Mouse (Mus musculus) kidney, postnatal 4 days (tissue): ENCODE measurements around the gene Rara.
A peak's percentile ranks its signal among the peaks of the same experiment; 100 is the strongest.

Experiments
- DNase-seq, 2 experiments: peaks; one replicate each; pipeline ENCODE4 v3.0.0; 2021; ENCODE audit warnings: mixed read lengths in 2 of 2

Rara gene

GRCm38 (mm10) chr11:98938701-98939083 lies 11.1 kb downstream of the Rara start:
- peak in 1 of 2 experiments; percentile 15 for DNase-seq

- DNase-seq, result peak in 1 of 2 experiments; percentile 27
Observed at GRCm38 (mm10) chr11:98939084-98939952, 11.7 kb downstream of the Rara start.

GRCm38 (mm10) chr11:98939953-98940641 lies 12.5 kb downstream of the Rara start:
- DNase-seq, result peak; percentile 42 to 43

GRCm38 (mm10) chr11:98940776-98941175 lies 13.2 kb downstream of the Rara start:
- DNase-seq, result peak; percentile 21 to 35

GRCm38 (mm10) chr11:98941341-98941825 lies 13.8 kb downstream of the Rara start:
- peak; percentile 78 to 84 for DNase-seq

GRCm38 (mm10) chr11:98941826-98942550 lies 14.4 kb downstream of the Rara start:
- peak; percentile 84 to 91 for DNase-seq

- no peak for DNase-seq
Observed at GRCm38 (mm10) chr11:98942555-98942922, 14.9 kb downstream of the Rara start.

DNA sequence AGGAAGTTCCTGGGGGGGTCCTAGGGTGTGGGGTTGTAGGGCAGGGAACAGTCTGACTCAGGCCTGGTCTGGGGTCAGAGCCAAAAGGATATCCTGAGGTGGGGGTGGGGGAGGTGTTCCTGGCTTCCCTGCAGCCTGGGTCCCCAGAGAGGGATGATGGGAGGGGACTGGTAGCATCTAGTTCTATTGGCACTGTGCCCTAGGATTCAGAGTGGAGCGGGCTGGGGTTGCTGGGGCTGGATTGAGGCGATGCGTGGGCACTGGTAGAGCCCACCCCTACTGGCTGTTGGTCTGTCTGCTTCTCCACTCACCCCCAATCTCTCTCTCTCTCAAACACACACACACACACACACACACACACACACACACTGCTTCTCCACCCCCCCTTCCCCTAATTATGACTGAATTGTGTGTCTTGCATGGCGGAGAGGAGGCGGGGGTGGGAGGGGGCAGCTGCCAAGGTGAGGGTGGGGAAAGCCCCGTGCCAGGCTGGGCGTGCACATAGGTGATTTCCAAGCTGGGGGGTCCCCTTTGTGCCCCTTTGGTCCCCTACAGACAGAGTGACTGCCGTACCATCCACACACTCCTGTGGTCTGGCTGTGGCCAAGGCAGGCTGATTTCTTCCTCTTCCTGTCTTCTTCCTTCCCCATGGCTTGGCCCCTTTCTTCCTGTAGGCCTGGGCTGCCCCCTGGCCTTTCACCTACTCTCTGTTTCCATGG lies 15.5 kb downstream of the Rara start:
- DNase-seq, result peak; percentile 64 to 77

DNA sequence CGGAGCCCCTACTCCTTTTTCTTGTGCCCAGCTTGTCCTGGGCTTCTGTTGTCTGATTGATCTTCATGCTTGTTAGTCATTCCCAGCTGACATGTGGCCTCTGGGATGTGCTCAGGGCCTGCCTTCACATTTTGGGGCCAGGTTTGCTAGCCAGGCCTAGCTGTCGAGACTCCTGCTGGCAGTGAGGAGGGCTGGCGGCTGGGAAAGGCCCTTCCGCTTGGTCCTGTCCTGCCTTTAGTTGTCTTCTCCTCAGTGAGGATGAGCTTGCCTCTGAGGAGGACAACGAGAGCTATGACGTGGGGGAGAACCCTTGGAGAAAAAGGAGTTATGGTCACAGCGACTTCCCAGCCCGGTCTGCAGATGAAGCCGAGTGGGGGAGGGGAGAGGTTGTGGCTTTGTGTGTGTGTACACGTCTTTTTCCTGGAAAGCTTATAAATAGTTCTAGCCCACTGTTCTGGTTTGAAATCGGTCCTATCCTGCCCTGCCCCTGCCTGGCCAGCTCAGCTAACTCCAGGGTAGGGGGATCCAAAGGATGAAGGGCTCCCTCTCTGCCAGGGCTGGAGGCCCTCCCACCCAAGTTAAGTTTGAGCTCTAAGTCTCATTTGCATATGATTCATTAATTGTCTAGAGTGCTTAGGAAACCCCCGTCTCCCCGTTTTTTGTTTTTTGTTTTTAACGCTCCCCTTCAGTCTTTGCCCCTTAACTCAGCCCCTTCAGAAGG lies 16.3 kb downstream of the Rara start:
- DNase-seq, result peak; percentile 68 to 78

DNA sequence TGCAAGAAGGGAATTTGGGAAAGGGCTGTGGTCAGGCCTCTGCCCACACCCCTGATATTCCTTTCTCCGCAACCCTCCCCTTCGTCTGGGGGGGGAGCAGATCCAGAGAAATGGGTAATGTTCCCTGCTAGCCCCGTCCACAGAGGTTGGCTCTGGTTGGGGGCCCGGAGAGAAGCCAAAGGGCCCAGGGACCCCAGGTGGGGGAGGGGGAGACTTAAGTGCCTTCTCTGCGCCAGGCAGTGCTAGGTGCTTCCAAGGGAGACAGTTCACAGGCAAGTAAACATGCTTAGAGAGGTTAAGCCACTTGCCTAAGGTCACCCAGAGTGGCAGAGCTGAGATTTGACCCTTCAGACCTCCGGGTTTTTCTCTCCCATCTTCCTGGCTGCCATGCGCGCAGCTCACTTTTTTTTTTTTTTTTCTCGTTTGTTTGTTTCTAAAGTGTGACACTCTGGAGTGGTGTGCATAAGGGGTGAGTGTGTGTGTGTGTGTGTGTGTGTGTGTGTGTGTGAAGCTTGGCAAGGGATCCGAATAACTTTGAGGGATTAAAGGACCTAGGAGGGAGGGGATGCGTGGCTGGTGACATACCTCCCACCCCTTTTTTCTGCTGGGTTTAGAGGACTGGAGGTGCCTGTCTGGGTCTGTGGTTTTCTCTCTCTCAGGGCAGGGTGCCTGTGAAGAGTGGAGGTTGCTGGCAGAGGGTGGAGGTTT lies 17.4 kb downstream of the Rara start:
- DNase-seq, result peak in 1 of 2 experiments; percentile 16

GRCm38 (mm10) chr11:98945605-98945977 lies 18.0 kb downstream of the Rara start:
- DNase-seq, result peak; percentile 71 to 77

GRCm38 (mm10) chr11:98947969-98948569 lies 20.5 kb downstream of the Rara start:
- DNase-seq, result no peak

- DNase-seq, result no peak
Observed at GRCm38 (mm10) chr11:98949242-98949957, 21.8 kb downstream of the Rara start.

DNA sequence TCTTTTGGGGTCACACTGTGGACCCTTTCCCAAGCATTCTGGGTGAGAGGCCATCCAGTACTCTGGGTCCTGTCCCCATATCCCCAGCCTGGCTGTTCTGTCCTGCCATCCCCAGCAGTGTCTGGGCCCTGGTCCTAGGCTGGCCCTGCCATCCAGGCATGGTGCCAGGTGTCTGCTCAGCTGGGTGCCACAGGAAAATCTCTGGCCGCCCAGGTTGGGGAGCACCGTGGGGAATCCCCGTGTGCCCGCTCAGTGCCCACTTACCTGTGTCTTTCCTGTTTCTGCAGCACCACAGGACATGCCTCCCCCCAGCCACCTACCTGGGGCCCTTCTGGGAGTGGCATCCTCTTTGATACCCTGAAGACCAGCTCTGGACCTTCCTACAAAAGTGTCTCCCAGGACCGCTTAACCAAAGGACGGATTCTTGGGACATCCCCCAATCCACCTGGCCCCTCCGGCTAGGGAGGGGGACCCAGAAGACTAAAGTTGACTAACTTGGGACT lies 22.4 kb downstream of the Rara start:
- DNase-seq, result peak in 1 of 2 experiments; percentile 54

- peak in 1 of 2 experiments; percentile 22 for DNase-seq
Observed at GRCm38 (mm10) chr11:98950484-98950883, 22.9 kb downstream of the Rara start.

GRCm38 (mm10) chr11:98951026-98951906 lies 23.6 kb downstream of the Rara start:
- peak; percentile 86 to 92 for DNase-seq

DNA sequence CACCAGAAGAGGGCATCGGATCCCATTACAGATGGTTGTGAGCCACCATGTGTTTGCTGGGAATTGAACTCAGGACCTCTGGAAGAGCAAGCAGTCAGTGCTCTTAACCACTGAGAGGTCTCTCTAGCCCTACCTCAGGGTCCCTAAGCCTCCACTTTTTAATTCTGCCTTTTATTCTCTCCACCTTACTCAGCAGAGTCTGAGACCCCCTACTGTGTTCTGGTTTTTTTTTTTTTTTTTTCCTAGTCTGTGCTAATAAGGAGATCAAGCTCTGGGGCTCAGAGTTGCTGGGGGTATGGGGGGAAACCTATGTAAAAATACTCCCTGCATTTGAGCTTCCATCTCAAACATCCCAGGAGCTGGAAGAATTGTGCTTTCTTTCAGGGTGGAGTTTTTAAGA lies 24.5 kb downstream of the Rara start:
- no peak for DNase-seq

GRCm38 (mm10) chr11:98952736-98953135 lies 25.1 kb downstream of the Rara start:
- DNase-seq, result no peak

DNA sequence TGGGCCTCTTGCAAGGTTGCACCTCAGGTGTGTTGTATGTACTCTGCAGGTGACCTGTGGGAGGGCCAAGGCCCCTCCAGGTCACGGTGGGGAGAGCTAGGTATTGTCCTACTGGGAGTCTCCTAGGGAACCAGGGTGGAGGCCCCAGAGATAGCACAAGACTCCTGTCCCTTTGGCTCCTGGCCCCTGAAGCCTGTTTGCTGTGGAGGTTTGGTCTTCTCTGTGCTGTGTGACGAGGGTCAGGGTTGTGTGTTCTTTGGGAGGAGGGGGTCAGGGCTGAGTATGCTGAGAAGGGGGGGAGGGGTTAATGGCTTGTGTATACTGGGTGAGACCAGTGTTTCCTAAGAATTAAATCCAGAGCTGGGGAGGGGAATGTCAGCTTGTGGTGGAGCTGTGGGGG lies 25.7 kb downstream of the Rara start:
- DNase-seq, result peak in 1 of 2 experiments; percentile 3
